Mouse (Mus musculus): ENCODE results near the gene Ugt1a6a.
"Not testable (repeated sequence)": the region's sequence is repeated elsewhere in the genome, so short reads cannot be mapped to it uniquely, and the experiment has no call there.

Ugt1a6a gene

DNA sequence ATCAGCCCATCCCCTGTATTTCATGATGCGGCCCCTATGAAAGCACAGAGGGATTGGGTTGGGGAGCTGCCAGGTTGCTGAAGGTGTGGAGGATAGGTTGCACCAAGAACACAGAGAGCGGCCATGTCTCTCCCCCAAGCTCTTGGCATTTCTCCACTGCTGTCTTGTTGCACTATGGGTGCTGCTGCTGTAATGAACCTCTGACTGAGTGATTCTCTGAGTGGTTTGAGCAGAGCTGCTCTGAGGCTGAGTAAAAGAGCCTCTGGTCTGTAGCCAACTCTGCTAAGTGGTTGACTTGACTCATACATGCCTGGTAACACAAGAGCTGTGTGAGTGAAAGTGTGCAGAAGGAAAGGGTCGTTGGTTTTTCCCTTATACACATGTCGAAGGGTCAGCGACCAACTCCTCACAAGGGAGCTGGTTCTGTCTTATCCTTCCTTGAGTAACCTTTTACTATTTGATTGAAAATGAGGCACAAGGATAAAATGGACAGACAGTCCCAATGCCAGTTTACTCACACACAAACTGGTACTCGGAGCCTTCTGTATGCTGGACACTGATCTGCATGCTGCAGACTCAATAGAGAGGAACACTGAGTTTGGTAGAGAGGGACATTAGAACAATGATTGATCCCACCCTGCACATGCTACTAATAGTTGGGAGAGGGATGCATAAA is 758 bp downstream of the Ugt1a6a start:
- not testable (repeated sequence) for DNase-seq (ENCODE audit: low spot score in 2 of 2)

DNA sequence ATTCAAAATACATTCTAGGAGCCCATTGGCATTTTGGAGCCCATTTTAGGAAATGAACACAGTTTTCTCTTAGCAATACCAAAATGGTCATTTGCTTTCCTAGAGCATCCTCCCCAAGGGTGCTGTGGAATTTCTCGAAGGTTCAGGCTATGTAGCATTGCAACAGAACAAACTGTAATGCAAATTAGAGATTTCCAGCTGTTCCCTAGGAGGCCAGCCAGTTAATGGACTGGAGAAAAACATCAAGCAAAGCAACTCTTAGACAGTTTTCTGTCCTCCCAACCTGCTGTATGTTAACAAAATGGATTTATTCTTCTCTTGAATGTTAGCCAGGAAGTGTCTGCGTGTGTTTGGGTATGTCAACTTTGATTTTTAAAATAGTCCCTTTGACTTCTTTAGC is 2.0 kb downstream of the Ugt1a6a start:
- DNase-seq (ENCODE audit: low spot score in 2 of 2), result no peak

DNA sequence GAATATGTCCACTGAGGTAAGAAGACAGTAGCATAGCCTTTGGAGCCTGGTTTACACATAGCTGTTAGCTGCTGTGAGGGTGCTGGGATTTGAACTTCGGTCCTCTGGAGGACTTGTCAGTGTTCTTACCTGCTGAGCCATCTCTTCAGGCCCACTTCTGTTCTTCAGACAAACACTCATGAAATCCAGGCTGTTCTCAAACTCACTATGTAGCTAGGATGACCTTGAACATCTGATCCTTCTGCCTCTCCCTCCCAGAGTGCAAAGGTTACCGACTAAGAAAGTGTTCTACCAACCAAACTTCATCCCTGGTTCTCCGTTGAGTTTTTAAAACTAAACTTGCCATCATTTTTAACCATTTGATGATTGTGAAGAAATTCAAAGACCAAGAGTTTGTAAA is 2.7 kb downstream of the Ugt1a6a start:
- DNase-seq (ENCODE audit: low spot score in 2 of 2), result no peak

DNA sequence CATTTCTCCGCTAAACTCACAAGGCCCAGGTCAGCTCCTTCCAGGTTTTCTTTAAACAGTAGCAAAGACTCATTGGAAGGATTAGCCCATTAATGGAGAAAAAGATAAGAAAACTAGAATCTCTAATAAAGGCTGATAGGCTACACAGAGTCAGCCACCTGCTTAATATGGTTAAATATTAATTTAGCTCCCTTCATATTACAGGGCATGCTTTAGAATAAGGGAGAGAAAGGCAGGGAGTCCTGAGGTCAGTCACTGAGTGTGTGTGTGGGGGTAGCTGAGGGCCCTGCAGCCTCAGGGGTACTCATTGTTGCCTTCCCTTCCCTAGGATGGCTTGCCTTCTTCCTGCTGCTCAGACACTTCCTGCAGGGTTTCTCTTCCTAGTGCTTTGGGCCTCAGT is 3.5 kb downstream of the Ugt1a6a start:
- no peak for DNase-seq (ENCODE audit: low spot score in 2 of 2)

DNA sequence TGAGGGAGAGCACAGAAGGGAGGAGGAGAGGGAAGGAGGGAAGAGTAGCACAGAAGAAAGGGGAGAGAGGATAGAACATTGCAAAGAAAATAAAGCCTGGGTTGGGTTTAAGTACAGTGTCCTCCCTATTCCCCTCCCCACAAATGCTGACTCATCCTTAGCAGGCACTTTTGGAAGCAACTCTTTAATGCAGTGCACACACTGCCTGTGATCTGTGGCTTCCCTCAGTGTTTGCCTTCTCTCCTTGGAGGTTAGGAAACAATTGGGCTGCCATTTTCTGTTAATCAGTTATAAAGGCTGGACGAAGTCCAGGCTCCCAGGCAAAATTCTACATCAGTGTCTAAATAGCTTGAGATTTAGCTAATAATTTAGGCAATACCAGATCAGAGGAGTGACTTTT is 5.9 kb downstream of the Ugt1a6a start:
- not testable (repeated sequence) for DNase-seq (ENCODE audit: low spot score in 2 of 2)

DNA sequence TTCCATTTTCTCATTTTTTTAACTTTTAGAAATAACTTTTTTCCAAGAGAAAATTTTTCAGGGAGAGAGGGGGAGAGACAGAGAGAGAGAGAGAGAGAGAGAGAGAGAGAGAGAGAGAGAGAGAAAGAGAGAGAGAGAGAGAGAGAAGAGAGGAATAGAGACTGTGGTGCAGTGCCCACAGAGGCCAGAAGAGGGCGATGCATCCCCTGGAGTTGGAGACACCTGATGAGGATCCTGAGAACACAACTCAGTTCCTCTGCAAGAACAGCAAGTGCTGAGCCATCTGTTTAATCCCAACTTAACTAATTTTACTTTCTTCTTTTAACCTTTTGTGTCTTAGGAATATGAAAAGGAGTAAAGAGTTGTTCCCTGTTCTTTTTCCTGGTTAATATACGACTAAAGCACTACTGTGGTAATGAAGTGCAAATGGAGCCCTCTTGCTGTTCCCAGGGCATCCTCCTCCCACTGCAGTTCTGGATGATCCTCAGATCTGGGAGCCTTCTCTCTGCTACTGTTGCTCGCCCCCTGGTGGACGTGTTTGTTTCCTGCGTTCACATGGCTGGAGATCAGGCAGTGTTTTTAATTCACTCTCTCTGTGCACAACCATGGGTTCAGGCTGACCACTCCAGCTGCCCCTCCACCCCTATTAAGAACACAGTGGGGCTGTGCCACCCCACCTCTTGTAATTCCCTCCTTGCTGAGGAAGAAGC is 9.5 kb downstream of the Ugt1a6a start:
- DNase-seq (ENCODE audit: low spot score in 2 of 2), result peak; percentile 31 to 54

DNA sequence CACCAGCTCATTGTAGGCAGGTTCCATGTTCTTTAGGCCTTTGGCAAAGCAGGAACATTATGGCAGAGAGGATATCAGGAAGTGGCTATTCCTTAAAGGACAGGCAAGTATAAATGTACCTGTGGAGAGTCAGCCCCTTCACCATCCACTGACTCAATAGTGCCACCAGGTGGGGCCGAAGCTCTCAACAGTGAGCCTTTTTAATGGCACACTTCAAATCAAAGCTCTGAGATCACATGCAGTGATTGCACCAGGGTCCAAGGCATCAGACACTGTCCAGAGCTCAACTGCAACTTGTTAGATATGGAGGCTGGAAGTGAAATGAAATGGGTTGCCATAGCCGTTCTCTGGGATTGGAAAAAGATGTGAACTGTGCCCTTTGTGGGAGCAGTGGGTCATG is 10.7 kb downstream of the Ugt1a6a start:
- DNase-seq (ENCODE audit: low spot score in 2 of 2), result not testable (repeated sequence)

DNA sequence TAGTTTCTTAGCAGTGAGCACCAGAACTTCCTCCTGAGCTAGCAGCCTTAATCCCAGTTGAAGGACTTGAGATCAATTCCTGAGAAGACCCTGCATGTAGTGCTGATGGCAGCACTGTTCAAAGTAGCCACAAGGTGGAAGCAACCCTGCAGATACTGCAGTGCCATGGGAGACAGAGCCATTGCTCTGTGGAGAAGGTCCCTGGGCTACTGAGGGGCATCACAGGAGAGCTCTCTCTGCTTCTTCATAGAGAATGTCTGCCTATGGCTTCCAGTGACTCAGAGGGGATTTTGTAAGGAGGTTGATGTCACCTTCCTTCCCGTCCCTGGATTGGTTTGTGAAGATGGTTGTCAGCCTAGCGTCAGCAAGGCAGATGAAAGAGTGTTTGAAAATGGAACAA is 15.5 kb downstream of the Ugt1a6a start:
- not testable (repeated sequence) for DNase-seq (ENCODE audit: low spot score in 2 of 2)

DNA sequence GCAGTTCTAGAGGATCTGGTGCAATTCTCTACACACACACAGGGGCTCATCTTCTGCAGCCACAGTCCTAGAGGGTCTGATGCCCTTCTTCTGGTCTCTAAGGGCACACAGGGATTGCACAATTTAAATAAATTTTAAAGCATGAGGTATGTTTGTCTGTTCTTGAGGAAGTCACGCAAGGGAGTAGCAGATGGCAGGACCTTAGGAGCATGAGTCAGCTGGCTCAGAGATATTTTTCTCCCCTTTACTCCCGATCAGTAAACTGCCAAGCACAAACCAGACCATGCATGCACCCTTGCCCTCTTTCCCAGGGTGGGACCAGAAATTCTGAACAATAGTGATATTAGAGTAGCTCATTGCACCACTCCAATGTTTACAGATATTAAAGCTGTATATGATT is 23.8 kb downstream of the Ugt1a6a start:
- no peak for DNase-seq (ENCODE audit: low spot score in 2 of 2)

DNA sequence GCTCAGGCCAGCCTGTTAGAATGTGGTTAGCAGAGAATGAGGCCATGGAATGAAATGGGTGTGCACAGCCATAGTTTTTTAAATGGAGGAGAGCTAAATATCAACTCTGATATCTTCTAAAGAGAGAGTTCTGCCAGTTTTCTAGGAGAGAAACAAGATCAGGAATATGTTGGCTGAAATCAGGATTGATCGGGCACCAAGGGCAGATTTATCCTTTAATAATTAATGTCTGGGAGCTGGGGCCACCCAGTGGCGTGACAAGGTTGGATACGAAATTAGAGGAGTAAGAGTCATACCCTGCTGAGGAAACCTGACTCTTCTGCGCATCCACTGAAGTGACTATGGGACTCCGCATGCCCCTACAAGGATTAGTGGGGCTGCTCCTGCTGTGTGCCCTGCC is 31.1 kb downstream of the Ugt1a6a start, which contains the start of gene Ugt1a5:
Ugt1a5 (plus strand) TSS at position 302 of the 400 bp plus-strand sequence.
- no peak for DNase-seq (ENCODE audit: low spot score in 2 of 2)

DNA sequence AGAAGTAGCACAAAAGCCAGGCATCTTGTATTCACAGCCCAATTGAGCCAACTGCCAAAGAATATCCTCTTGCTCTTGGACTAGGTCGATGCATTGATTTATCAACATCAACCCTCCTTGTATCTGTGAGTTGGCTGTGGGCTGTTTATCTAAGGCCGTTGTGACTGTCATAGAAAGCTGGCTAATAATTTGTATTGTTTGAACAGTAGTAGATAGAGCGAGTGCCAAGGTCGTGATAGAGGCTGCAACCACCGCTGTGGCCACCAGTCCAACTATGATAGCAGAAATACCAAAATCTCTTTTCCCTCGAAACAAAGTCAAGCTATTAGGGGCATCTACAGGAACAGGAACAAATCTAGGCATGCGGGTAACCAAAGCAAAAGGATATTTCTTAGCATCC is 37.6 kb downstream of the Ugt1a6a start:
- not testable (repeated sequence) for DNase-seq (ENCODE audit: low spot score in 2 of 2)

DNA sequence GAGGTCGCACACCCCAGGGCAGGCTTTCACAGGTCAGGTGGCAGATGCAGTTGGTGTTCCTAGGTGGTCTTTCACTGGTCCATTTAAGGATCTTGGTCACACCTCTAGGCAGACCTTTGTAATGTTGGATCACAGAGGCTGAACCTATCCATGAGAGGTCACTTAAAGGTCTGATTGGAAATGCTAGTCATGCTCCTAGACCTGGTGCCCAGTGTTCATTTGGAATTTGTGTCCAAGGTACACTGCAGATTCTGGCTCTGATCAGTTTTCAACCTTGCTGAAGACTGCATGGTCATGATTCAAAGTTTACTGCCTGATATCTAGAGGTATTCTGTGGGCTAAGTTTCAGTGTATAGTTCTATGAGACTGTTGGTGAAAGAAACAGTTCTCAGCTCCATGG is 45.0 kb downstream of the Ugt1a6a start:
- DNase-seq (ENCODE audit: low spot score in 2 of 2), result no peak

DNA sequence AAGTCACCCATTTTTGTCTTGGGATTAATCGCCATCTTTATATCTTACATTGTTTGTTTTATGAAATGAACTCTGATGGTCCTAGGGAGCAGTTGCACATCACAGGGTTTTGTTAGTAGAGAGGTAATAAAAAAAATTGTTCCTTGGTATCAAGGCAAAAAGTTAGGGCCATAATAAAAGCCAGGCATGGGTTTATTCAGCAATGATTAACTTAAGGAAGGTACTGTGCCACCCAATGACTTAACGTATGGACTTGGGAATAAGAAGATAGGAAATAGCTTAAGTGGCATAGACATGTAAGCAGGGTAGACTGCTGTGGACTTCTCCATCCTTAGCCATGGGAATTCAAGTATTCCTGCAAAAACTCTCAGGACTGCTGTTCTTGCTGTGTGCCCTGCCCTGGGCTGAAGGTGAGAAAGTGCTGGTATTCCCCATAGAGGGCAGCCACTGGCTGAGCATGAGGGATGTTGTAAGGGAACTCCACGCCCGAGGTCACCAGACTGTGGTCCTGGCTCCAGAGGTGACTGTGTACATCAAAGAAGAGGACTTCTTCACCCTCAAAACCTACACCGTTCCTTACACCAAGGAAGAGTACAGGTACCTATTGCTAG is 51.8 kb downstream of the Ugt1a6a start:
- DNase-seq (ENCODE audit: low spot score in 2 of 2), result no peak

DNA sequence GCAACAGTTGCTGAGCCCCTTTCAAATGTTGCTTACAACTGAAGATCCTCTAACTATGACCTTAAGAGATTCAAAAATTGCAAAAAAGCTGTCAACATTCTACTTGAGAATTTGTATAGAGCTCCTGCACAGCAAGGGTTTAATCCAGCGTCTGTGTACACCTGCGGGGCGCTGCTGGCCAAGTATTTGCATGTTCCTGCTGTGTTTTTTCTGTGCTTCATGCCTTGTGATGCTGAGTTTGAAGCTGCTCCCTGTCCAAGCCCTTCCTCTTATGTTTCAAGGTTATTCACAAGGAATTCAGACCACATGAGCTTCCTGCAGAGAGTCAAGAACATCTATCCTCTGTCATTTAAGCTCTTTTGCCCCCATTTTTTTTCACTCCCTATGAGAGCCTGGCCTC is 57.5 kb downstream of the Ugt1a6a start:
- no peak for DNase-seq (ENCODE audit: low spot score in 2 of 2)

DNA sequence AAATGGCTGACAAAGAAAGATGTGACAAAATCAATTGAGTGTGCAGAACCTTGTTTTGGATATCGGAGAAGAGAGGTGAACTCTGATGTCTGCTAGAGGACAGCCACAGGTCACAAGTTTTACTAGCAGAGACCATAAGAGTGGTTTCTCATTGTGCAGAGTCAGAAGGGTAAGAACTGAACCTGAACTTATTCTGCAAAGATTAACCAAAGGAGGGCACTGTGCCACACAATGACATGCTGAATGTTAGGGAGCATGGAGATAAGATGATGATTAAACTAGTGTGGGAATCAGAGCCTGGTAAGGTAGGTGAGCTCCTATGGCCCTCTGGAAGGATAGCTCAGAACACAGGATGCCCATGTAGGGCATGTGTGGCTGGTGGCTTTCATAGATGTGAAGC is 61.1 kb downstream of the Ugt1a6a start:
- DNase-seq (ENCODE audit: low spot score in 2 of 2), result no peak

DNA sequence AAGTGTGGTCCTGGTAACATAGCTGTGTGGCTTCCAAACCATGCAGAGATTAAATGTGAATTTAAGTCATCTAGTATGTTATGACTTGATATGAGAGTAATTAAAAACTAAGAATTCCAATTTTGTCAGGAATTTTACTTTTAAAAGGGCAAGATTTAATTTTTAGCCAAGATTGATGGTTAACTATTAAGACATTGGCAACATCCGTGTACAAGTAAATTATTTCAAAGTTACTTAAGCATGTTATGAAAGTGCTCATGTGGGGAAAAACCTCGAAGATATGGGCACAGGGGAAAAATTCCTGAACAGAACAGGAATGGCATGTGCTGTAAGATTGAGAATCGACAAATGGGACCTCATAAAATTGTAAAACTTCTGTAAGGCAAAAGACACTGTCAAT is 62.8 kb downstream of the Ugt1a6a start:
- DNase-seq (ENCODE audit: low spot score in 2 of 2), result no peak

DNA sequence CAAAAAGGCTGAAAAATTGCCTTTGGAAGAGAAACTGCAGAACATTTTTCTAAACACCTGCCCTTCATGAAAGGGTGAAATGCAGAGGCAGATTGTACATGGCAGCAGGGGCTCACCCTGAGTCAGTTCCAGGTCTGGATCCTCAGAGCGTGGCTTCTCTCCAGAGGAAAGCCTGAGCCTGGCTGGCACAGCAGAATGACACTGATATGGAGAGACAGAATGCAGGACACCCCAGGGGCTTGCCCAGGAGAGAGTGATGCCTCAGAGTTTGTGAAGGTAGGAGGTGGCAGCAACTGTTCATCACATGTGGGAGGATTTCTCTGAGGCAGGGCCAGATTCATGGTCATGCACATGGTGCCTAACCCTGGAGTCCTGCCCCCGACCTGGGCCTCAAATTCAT is 65.4 kb downstream of the Ugt1a6a start:
- DNase-seq (ENCODE audit: low spot score in 2 of 2), result no peak

DNA sequence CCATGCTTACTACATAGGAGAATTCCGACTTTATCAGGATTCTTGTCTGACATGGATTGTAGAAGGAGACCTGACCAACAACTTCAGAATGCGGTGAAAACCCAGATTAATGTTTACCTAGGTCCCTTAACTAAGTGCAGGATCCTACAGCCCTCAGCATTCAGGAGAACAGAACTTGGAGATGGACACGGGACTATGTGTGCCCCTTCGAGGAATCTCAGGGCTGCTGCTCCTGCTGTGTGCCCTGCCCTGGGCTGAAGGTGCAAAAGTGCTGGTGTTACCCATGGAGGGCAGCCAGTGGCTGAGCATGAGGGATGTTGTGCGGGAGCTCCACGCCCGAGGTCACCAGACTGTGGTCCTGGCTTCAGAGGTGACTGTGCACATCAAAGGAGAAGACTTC is 65.8 kb downstream of the Ugt1a6a start, which contains the start of gene Ugt1a2:
Ugt1a2 (plus strand) TSS at position 146 of the 400 bp plus-strand sequence.
- no peak for DNase-seq (ENCODE audit: low spot score in 2 of 2)

DNA sequence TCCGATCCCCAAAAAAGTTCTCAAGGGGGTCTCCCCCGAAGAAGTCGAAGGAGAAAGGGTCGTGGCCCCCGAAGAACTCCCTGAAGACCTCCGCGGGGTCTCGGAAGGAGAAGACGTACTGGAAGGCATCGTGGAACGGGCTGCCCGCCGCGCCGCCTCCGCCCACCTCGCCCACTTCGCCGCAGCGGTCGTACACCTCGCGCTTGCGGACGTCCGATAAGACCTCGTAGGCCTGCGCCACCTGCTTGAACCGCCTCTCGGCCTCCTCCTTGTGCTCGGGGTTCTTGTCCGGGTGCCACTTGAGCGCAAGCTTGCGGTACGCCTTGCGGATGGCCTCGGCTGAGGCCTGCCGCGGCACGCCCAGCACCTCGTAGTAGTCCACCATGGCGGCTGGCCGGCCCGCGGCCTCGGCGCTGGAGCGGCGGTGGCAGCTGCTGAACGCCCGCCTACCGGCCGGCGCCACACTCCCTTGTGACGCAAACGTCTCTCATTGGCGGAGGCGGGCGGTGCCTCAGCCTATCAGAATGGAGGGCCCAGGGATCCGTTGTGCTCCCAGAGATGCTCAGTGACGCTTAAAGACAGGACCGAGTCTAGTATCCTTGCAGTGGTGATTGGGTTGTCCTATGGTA is 70.8 kb downstream of the Ugt1a6a start, which contains the start of gene Dnajb3:
Dnajb3 (minus strand) TSS at position 489 of the 629 bp plus-strand sequence.
- DNase-seq (ENCODE audit: low spot score in 2 of 2), result peak; percentile 73

DNA sequence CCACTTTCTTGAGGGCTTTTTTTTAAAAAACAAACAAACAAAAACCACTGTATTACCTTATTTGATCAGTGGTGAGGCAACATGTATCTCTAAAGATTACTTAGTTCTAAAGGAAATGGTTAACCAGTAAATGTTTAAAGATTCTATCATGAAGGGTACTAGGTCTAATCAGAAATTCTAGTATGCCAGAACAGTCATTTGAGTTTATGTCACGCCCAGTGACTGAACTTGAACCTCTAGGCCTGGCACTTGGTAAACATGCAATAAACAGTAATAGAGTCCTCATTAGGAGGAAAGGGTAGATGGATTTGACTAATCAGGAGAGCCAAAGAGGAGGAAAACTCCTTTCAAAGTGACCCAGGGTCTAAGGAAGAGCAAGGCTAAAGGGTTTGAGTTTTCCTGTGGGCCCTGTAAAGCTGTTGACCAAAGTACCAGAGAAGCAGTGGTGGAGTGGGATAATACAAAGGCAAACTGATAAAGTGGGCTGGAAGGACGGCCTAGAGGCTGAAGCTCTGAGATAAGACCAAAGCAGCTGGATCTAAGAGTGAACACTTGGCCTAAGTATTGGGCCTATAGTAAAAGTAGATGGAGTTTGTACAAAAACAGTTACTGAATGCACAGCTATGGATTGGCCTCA is 72.4 kb downstream of the Ugt1a6a start:
- no peak for DNase-seq (ENCODE audit: low spot score in 2 of 2)

DNA sequence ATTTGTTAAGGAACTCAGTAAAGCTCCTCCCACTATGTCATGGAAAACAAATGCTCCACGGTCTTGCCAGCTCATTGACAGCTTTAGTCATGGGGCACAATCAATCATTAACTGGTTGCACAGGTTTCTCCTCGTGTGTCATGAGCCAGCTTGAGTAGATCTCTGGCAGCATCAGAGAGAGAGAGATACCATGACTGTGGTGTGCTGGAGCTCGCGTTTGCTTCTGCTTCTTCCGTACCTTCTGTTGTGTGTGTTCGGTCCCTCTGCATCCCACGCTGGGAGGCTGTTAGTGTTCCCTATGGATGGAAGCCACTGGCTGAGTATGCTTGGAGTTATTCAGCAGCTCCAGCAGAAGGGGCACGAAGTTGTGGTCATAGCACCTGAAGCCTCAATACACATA is 77.2 kb downstream of the Ugt1a6a start, which contains the start of gene Ugt1a1:
Ugt1a1 (plus strand) TSS at position 148 of the 400 bp plus-strand sequence.
- DNase-seq (ENCODE audit: low spot score in 2 of 2), result no peak

Data from spleen, postnatal 14 days (tissue).